Mouse (Mus musculus): ENCODE data around the gene Plekhg1. TPM values are rescaled to one million over a fixed set of nuclear protein-coding genes. Genes with fewer than 3 reads are reported as not detected.

Gene Plekhg1
- polyA plus RNA-seq, 1 experiment: 0.43 TPM

DNA sequence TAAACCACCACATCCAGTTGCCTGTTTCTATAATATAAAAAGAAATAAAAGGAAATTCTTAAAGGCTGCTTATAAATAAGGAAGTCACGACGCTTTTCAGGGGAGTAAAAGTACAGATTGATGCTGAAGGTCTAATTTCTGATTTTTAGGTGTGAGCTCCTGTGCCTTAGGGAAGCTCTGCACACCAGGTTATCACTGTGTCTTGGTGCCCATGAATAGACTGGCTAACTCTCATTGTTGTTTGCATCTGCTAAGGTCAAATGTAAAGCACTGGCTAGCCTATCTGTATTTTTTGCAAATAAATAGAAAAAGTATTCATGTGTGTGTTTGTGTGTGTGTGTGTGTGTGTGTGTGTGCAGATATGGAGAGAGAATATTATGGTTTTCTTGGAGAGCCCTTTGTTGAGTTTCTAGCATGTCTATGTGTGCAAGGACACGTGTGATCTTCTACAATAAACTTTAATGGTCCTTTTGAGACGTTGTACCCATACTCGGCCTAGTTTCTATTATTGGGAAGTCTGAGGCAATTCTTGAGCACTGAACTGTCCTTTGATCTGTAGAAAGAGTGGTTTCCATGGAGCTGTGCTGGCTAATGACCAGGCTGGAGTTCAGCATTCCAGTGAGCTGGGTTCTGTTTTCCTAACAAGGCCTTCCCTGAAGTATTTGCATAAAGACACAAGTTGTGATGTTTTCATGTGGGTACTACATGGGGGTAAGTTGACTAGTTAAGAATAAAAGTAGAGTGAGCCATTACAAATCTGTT, 79.0 kb downstream of the Plekhg1 start:
- Histone ChIP-seq H3K9me3 (no peaks in the 10 kb centered on the region), H3K27me3 (replicated peaks) (no peaks in the 10 kb centered on the region), H3K4me3 (replicated peaks) (no peak overlapping the region), H3K36me3 (replicated peaks; ENCODE audit: low read length) (no peaks in the 10 kb centered on the region), H3K4me1 (no peaks in the 10 kb centered on the region)
- no peak for TF ChIP-seq FLI1 (IDR thresholded peaks at IDR 0.05; ENCODE audit: low read length)
- TF ChIP-seq GATA1 (IDR thresholded peaks at IDR 0.05; ENCODE audit: borderline replicate concordance, low read length): no peak

DNA sequence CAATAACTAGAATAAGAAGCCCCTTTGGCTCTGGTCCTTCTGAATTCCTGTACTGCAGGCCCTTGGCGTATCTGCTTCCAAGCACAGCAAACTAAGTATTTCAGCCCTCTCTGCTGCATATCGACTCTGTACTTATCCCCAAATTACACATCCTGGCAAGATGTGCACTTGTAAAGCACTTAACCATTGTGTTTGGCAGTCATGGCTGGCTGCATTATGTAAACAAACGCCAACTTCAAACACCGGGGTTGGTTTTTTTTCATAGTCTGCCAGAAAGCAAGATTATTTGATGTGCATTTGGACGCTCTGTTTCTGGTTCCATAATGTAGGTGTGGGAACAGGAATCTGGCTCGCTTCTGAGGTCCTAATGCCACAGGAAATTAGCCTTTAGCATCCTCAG, 83.7 kb downstream of the Plekhg1 start:
- Histone ChIP-seq H3K9me3 (no peaks in the 10 kb centered on the region; the same call in 1 of the 2 replicates), H3K36me3 (replicated peaks; ENCODE audit: low read length) (no peaks in the 10 kb centered on the region), H3K4me1 (no peaks in the 10 kb centered on the region), H3K27me3 (replicated peaks) (no peaks in the 10 kb centered on the region), H3K4me3 (replicated peaks) (no peak overlapping the region)
- no peak for TF ChIP-seq FLI1 (IDR thresholded peaks at IDR 0.05; ENCODE audit: low read length)

DNA sequence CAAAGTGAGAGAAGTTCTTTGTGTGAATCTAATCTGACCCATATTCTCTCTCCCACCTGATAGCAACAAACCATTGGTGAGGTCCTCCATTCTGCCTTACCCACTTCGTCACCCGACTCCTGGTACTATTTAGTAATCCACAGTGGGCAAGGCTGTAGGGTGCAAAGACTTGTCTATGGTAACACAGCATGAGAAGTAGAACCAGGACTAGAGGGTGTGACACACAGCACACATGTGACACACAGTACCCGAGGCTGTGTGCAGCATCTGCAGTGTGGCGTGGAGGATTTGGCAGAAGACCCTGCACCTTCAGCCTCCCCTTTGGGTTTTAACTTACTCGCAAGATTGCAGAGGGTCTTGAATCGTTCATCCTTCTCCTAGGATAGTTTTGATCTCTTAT, 85.9 kb downstream of the Plekhg1 start:
- Histone ChIP-seq H3K4me3 (replicated peaks) (no peak overlapping the region), H3K27me3 (replicated peaks) (no peaks in the 10 kb centered on the region), H3K4me1 (no peaks in the 10 kb centered on the region), H3K9me3 (no peaks in the 10 kb centered on the region; the same call in 1 of the 2 replicates), H3K36me3 (replicated peaks; ENCODE audit: low read length) (no peaks in the 10 kb centered on the region)
- TF ChIP-seq FLI1 (IDR thresholded peaks at IDR 0.05; ENCODE audit: low read length) (no peak), GATA1 (IDR thresholded peaks at IDR 0.05; ENCODE audit: borderline replicate concordance, low read length) (no peak)

DNA sequence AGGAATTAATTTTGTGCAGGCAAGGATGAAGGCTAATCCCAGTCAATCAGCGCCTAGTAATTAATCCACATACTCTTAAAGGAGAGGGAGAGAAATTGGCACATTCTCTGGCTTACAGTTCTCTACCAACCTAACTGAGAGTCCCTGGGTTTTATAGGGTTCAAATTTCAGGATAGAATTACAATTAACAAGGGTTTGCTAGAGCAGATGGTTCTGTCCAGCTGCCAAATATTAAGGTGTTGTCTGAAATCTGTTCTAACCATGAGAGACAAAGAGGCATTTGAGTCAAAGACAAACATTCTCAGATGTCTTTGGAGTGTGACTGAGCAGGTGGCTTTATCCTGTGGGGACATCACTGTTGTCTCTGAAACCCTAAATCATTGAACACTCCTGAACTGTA, 87.2 kb downstream of the Plekhg1 start:
- H3K36me3 ChIP-seq (replicated peaks; ENCODE audit: low read length): no peaks in the 10 kb centered on the region
- H3K4me1 ChIP-seq: peaks cover 4% of the 10 kb centered on the region; the same call in 1 of the 2 replicates
- H3K9me3 ChIP-seq: peaks cover 4% of the 10 kb centered on the region; the same call in 1 of the 2 replicates
- no peaks in the 10 kb centered on the region for H3K27me3 ChIP-seq (replicated peaks)
- TF ChIP-seq GATA1 (IDR thresholded peaks at IDR 0.05; ENCODE audit: borderline replicate concordance, low read length): no peak
- no peak for TF ChIP-seq FLI1 (IDR thresholded peaks at IDR 0.05; ENCODE audit: low read length)
- no peak overlapping the region for H3K4me3 ChIP-seq (replicated peaks)

DNA sequence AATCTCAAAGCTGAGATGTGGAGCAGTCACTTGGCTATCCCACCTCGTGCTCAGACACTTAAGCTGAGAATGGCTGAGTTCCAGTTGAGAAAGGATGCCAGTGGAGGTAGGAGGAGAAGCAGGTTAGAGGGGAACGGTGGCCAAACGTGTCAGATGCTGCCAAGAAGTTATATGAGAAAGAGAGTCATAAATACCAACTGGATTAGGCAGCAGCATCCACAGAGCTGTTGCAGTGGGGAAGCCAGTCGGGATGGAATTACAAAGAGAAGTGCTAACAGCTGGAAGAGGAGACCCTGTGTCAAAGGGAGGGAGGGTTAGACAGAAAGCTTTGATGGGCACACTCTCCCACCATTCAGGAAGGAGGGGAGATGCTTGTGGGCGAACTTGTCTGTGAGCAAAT, 89.3 kb downstream of the Plekhg1 start:
- no peak overlapping the region for H3K4me3 ChIP-seq (replicated peaks)
- TF ChIP-seq FLI1 (IDR thresholded peaks at IDR 0.05; ENCODE audit: low read length) (no peak), GATA1 (IDR thresholded peaks at IDR 0.05; ENCODE audit: borderline replicate concordance, low read length) (no peak)
- peaks cover 11% of the 10 kb centered on the region; the same call in 1 of the 2 replicates for H3K9me3 ChIP-seq
- H3K36me3 ChIP-seq (replicated peaks; ENCODE audit: low read length): no peaks in the 10 kb centered on the region
- peaks cover 4% of the 10 kb centered on the region; the same call in 1 of the 2 replicates for H3K4me1 ChIP-seq
- H3K27me3 ChIP-seq (replicated peaks): no peaks in the 10 kb centered on the region

DNA sequence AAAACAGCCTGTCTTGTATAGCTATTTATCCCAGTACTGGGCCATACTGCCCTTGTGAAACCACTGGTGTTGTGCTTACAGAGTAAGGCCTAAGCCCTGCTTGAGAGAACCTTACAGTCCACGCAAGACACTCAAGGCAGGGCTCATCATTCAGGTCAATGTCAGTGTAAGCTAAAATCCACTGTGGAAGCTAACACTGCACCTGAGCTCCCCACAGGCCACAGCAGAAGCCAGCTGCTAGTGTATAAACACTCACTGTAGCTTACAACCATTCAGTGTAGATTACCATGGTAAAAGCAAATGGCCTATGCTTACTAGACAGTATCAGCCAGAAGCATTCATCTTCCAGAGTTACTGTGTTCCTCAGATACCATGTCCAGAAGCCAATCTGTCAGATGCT, 90.5 kb downstream of the Plekhg1 start:
- no peak overlapping the region for H3K4me3 ChIP-seq (replicated peaks)
- H3K9me3 ChIP-seq: peaks cover 14% of the 10 kb centered on the region; the same call in 1 of the 2 replicates
- H3K36me3 ChIP-seq (replicated peaks; ENCODE audit: low read length): no peaks in the 10 kb centered on the region
- H3K27me3 ChIP-seq (replicated peaks): no peaks in the 10 kb centered on the region
- H3K4me1 ChIP-seq: peaks cover 4% of the 10 kb centered on the region; the same call in 1 of the 2 replicates
- TF ChIP-seq FLI1 (IDR thresholded peaks at IDR 0.05; ENCODE audit: low read length) (no peak), GATA1 (IDR thresholded peaks at IDR 0.05; ENCODE audit: borderline replicate concordance, low read length) (no peak)

DNA sequence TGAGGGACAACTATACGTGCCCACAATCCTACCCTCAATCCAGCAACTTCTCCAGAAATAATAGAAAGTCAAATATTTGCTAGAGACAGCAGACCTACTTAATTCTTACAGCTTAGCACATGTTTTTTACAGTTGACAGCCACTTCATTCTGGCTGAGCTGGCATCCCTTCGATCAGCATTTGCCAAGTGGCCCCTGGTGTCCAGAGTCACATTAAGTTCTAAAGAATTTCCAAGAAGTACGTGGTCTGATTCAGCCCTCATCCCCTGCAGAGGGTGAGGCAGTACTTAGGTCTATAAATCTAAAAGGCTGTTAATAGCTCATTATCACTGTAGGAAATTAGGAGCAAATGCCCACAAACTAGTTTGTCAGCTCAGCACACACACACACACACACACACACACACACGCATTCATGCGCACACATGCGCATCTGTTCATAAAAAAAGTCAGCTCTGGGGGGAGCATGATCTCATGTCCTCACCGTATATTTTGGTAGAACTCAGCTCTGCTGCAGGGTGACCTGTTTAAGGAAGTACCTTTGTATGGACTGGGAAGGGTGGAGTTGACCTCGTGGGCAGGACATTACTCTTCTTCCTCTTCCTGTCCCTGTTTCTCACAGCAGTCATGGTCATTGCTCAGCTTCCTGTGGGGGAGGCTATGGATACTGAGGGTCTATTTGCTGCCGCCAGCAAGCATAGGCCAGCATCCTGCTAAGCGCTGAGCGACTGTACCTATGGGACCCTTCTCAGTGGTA, 91.6 kb downstream of the Plekhg1 start:
- Histone ChIP-seq H3K27me3 (replicated peaks) (no peaks in the 10 kb centered on the region), H3K4me1 (peaks cover 4% of the 10 kb centered on the region; the same call in 1 of the 2 replicates), H3K4me3 (replicated peaks) (peak overlapping the region; percentile 12), H3K36me3 (replicated peaks; ENCODE audit: low read length) (no peaks in the 10 kb centered on the region), H3K9me3 (peaks cover 14% of the 10 kb centered on the region; the same call in 1 of the 2 replicates)
- no peak for TF ChIP-seq GATA1 (IDR thresholded peaks at IDR 0.05; ENCODE audit: borderline replicate concordance, low read length)
- TF ChIP-seq FLI1 (IDR thresholded peaks at IDR 0.05; ENCODE audit: low read length): no peak

DNA sequence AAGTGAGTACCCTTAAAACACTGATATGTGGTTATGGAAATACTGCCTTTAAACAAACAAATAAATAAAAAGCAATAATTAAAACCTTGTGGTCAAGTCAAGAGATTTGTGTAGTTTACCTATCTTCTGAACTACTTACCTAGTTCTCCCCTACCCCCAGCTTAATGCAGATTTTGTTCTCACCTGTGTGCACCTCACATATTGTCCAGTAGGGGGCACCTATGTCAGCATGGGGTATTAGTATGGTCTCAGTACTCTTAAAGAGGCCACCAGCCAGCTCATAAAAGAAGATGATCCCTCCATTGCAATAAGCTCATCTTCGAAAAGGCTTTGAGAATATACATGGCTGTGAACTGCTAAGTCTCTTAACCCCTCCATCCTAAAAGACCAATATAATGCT, 93.9 kb downstream of the Plekhg1 start:
- TF ChIP-seq FLI1 (IDR thresholded peaks at IDR 0.05; ENCODE audit: low read length) (no peak), GATA1 (IDR thresholded peaks at IDR 0.05; ENCODE audit: borderline replicate concordance, low read length) (no peak)
- H3K4me1 ChIP-seq: peaks cover 4% of the 10 kb centered on the region; the same call in 1 of the 2 replicates
- no peaks in the 10 kb centered on the region for H3K36me3 ChIP-seq (replicated peaks; ENCODE audit: low read length)
- peaks cover 14% of the 10 kb centered on the region; the same call in 1 of the 2 replicates for H3K9me3 ChIP-seq
- H3K27me3 ChIP-seq (replicated peaks): no peaks in the 10 kb centered on the region
- H3K4me3 ChIP-seq (replicated peaks): no peak overlapping the region

DNA sequence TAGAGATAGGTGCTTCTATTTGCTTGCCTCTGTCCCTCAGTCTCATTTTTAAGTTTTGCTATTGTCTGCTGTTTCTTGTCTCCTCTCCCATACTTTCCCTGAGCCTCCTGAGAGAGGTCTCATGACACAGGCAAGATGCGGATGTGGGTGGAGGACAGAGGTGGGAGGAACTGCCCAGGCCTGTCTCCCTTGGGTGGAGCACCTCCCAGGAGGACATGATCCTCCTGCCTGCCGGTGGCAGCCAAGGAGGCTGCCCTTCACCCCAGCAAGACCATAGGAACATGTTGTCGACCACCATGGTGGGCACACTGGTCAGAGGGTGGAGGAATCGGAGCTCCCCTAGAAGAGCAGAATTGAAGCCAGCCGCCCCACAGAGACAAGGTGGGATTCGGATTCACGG, 94.5 kb downstream of the Plekhg1 start:
- Histone ChIP-seq H3K4me3 (replicated peaks) (no peak overlapping the region), H3K4me1 (peaks cover 4% of the 10 kb centered on the region; the same call in 1 of the 2 replicates), H3K27me3 (replicated peaks) (no peaks in the 10 kb centered on the region), H3K9me3 (peaks cover 14% of the 10 kb centered on the region; the same call in 1 of the 2 replicates), H3K36me3 (replicated peaks; ENCODE audit: low read length) (no peaks in the 10 kb centered on the region)
- TF ChIP-seq GATA1 (IDR thresholded peaks at IDR 0.05; ENCODE audit: borderline replicate concordance, low read length) (no peak), FLI1 (IDR thresholded peaks at IDR 0.05; ENCODE audit: low read length) (no peak)

DNA sequence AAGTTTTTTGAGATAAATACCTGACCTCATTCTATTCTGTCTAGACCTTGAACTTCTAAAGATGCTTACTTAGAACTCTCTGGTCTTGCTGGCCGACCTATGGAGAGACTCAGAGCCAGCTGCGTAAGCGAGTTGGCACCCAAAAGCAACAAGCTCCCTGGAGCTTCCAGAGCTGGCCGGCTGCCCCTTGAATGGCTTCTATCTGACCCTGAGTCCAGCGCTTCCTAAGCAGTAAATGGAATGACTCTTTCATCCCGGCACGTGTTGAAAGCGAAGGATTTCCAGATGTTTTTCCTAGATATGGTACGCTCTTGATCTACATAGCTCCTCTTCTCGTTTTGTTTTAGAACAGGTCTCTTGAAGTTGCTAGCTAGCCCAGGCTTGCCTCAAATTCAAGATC, 95.5 kb downstream of the Plekhg1 start:
- no peak overlapping the region for H3K4me3 ChIP-seq (replicated peaks)
- no peaks in the 10 kb centered on the region for H3K27me3 ChIP-seq (replicated peaks)
- peaks cover 4% of the 10 kb centered on the region; the same call in 1 of the 2 replicates for H3K4me1 ChIP-seq
- no peaks in the 10 kb centered on the region for H3K36me3 ChIP-seq (replicated peaks; ENCODE audit: low read length)
- peaks cover 14% of the 10 kb centered on the region; the same call in 1 of the 2 replicates for H3K9me3 ChIP-seq
- no peak for TF ChIP-seq GATA1 (IDR thresholded peaks at IDR 0.05; ENCODE audit: borderline replicate concordance, low read length)
- no peak for TF ChIP-seq FLI1 (IDR thresholded peaks at IDR 0.05; ENCODE audit: low read length)

All from megakaryocyte, embryonic 14.5 days (primary cell).